ENCODE assay signal across 9 mouse cellular contexts in the genomic region with DNA sequence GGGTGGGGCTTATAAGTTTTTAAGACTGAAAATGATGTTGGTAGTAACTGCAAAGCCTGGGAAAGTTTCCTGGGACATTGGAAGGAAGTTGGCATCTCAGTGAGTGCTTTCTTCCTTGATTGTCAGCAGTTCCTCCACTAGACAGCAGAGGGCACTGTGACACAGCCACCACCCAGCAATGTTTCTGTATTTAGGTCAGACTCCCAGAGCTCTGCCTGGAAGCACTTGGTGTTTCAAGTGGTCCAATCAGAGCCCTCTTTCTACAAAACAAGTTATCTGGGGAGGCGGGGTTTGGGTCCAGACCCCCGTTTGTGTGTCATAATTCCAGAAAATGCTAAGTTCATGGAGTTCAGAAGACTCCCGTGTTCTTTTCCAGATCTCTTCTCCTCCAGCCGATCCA. TPM values are rescaled to one million over a fixed set of nuclear protein-coding genes. Genes with fewer than 3 reads are reported as not detected.
DNase-seq lines count a peak whose midpoint lies in the region; ATAC-seq and TF ChIP-seq lines count a peak whose summit lies in the region.
"Had no signal": no experiment of that assay in that cellular context is flagged by ENCODE, and none has a peak within 500 bp of the region (broad histone marks: within the 10 kb centered on the region; RNA-seq: fewer than 3 reads in every experiment).

No protein-coding gene starts in this region.

- H3K4me1 ChIP-seq in forebrain, embryonic 11.5 days (replicated peaks; ENCODE audit: control insufficient read depth, insufficient read depth, low read length) = no peaks in the 10 kb centered on the region
- H3K4me1 ChIP-seq in forebrain, embryonic 15.5 days = no peaks in the 10 kb centered on the region
- no peaks in the 10 kb centered on the region for H3K4me1 ChIP-seq in lung, embryonic 16.5 days (replicated peaks; ENCODE audit: control insufficient read depth, insufficient read depth, low read length)
- H3K4me1 ChIP-seq: midbrain, embryonic 12.5 days had no signal

- H3K27me3 ChIP-seq in forebrain, embryonic 11.5 days (ENCODE audit: control insufficient read depth, insufficient read depth, low read length) = no peaks in the 10 kb centered on the region
- no peaks in the 10 kb centered on the region for H3K27me3 ChIP-seq in forebrain, embryonic 15.5 days
- H3K27me3 ChIP-seq in lung, embryonic 16.5 days (ENCODE audit: control insufficient read depth, insufficient read depth, low read depth, low read length) = no peaks in the 10 kb centered on the region
- H3K27me3 ChIP-seq: midbrain, embryonic 12.5 days had no signal

- peak; percentile 83 for DNase-seq in forebrain, embryonic 11.5 days (ENCODE audit: low spot score)
- peak; percentile 57 for DNase-seq in MN1 (ENCODE audit: low spot score)
- DNase-seq in cerebellum, adult 8-10 months = peak; percentile 74
- peak; percentile 73 for DNase-seq in gastrocnemius, adult 2 months
- peak; percentile 73 for DNase-seq in layer of hippocampus, adult 11-12 months (ENCODE audit: low spot score)
- DNase-seq in right cerebral cortex, postnatal 4 days = peak; percentile 75

- no peak overlapping the region for H3K4me2 ChIP-seq in forebrain, embryonic 11.5 days (ENCODE audit: low read depth, low read length, severe bottlenecking)
- no peak overlapping the region for H3K4me2 ChIP-seq in forebrain, embryonic 15.5 days (replicated peaks)
- no peak overlapping the region for H3K4me2 ChIP-seq in lung, embryonic 16.5 days (ENCODE audit: low read depth, low read length)
- H3K4me2 ChIP-seq: midbrain, embryonic 12.5 days had no signal

- ATAC-seq in forebrain, embryonic 11.5 days (replicated peaks; ENCODE audit: low FRiP score) = no peak
- no peak for ATAC-seq in forebrain, embryonic 15.5 days (replicated peaks)
- peak; percentile 57; the same call in 1 of the 2 replicates for ATAC-seq in lung, embryonic 16.5 days (ENCODE audit: low read depth)

- no peak overlapping the region for H3K9ac ChIP-seq in forebrain, embryonic 11.5 days (ENCODE audit: low read length)
- no peak overlapping the region for H3K9ac ChIP-seq in forebrain, embryonic 15.5 days (replicated peaks)
- H3K9ac ChIP-seq in lung, embryonic 16.5 days (ENCODE audit: low read length) = no peak overlapping the region
- H3K9ac ChIP-seq: midbrain, embryonic 12.5 days had no signal

- peaks cover 2% of the 10 kb centered on the region; the same call in 1 of the 2 replicates for H3K36me3 ChIP-seq in forebrain, embryonic 11.5 days (ENCODE audit: control insufficient read depth, insufficient read depth, low read length)
- H3K36me3 ChIP-seq in forebrain, embryonic 15.5 days = peaks cover 53% of the 10 kb centered on the region
- peaks cover 24% of the 10 kb centered on the region for H3K36me3 ChIP-seq in lung, embryonic 16.5 days (ENCODE audit: control insufficient read depth, insufficient read depth, low read length)

- no peak overlapping the region for H3K27ac ChIP-seq in forebrain, embryonic 11.5 days (ENCODE audit: low read depth, low read length)
- H3K27ac ChIP-seq in forebrain, embryonic 15.5 days (replicated peaks) = no peak overlapping the region
- H3K27ac ChIP-seq in gastrocnemius, adult 2 months = peak overlapping the region; percentile 39; the same call in 1 of the 2 replicates
- no peak overlapping the region for H3K27ac ChIP-seq in lung, embryonic 16.5 days (ENCODE audit: low read length)
- H3K27ac ChIP-seq: midbrain, embryonic 12.5 days had no signal

- no peak overlapping the region for H3K4me3 ChIP-seq in forebrain, embryonic 11.5 days (ENCODE audit: low read depth, low read length)
- H3K4me3 ChIP-seq in forebrain, embryonic 15.5 days = no peak overlapping the region
- no peak overlapping the region for H3K4me3 ChIP-seq in gastrocnemius, adult 2 months
- H3K4me3 ChIP-seq in lung, embryonic 16.5 days (ENCODE audit: low read length) = no peak overlapping the region
- H3K4me3 ChIP-seq: midbrain, embryonic 12.5 days had no signal

- intact Hi-C loops in gastrocnemius, adult 2 months (cut with DNase I) = loop anchor here (1.0 to 10.0 kb wide), 4 partner anchors 59 to 189 kb away; a partner anchor contains a TSS

- no peaks in the 10 kb centered on the region for H3K9me3 ChIP-seq in forebrain, embryonic 11.5 days (ENCODE audit: control insufficient read depth, low read length)
- no peaks in the 10 kb centered on the region for H3K9me3 ChIP-seq in forebrain, embryonic 15.5 days
- H3K9me3 ChIP-seq in lung, embryonic 16.5 days (ENCODE audit: control insufficient read depth, low read length) = no peaks in the 10 kb centered on the region
- H3K9me3 ChIP-seq: midbrain, embryonic 12.5 days had no signal

- WGBS in forebrain, embryonic 11.5 days = 52% methylated on average over 4 of the region's 4 CpGs
- WGBS in forebrain, embryonic 15.5 days = 48% methylated on average over 4 of the region's 4 CpGs
- 50% methylated on average over 4 of the region's 4 CpGs for WGBS in lung, embryonic 16.5 days

- TF ChIP-seq CTCF in gastrocnemius, adult 2 months (IDR thresholded peaks at IDR 0.05) = no peak; the same call in 1 of the 2 replicates

RNA-seq across cellular contexts. Expression of a gene that starts 45.0 kb away (rescaled TPM):
- polyA plus RNA-seq in forebrain, embryonic 11.5 days (2014; fragmentation: Nextera tagmentation; extraction: Ambion mirVana) = not detected in 2 replicates
- 0.36 and 0.83 TPM in 2 replicates for polyA plus RNA-seq in forebrain, embryonic 15.5 days (2015; fragmentation: Nextera tagmentation; extraction: Ambion mirVana)
- not detected for total RNA-seq in gastrocnemius, adult 2 months (2021)
- polyA plus RNA-seq in lung, embryonic 16.5 days (2015; fragmentation: Nextera tagmentation; extraction: Ambion mirVana) = 1.5 and 1.7 TPM in 2 replicates

RNA-seq across cellular contexts. Expression of a gene that starts 45.2 kb away (rescaled TPM):
- not detected in 2 replicates for polyA plus RNA-seq in forebrain, embryonic 11.5 days (2014; fragmentation: Nextera tagmentation; extraction: Ambion mirVana)
- polyA plus RNA-seq in forebrain, embryonic 15.5 days (2015; fragmentation: Nextera tagmentation; extraction: Ambion mirVana) = not detected in 2 replicates
- not detected for total RNA-seq in gastrocnemius, adult 2 months (2021)
- not detected in 2 replicates for polyA plus RNA-seq in lung, embryonic 16.5 days (2015; fragmentation: Nextera tagmentation; extraction: Ambion mirVana)
- polyA plus RNA-seq: midbrain, embryonic 12.5 days had no signal

RNA-seq across cellular contexts. Expression of a gene that starts 49.5 kb away (rescaled TPM):
- 22.3 and 22.7 TPM in 2 replicates for polyA plus RNA-seq in forebrain, embryonic 11.5 days (2014; fragmentation: Nextera tagmentation; extraction: Ambion mirVana)
- 16.9 and 17.0 TPM in 2 replicates for polyA plus RNA-seq in forebrain, embryonic 15.5 days (2015; fragmentation: Nextera tagmentation; extraction: Ambion mirVana)
- total RNA-seq in gastrocnemius, adult 2 months (2021) = 10 to 100 TPM; 55.7 to 66.0 TPM
- polyA plus RNA-seq in lung, embryonic 16.5 days (2015; fragmentation: Nextera tagmentation; extraction: Ambion mirVana) = 15.0 and 17.8 TPM in 2 replicates
